Mouse (Mus musculus) bone marrow macrophage, adult 2 months (primary cell): ENCODE measurements around the gene Adap2.

Experiments
- CTCF ChIP-seq: IDR thresholded peaks from 2 replicates; pipeline ENCODE4 v1.5.1; 2012; ENCODE audit warnings: low read depth, mild to moderate bottlenecking, low read length, moderate library complexity
- POLR2A ChIP-seq: IDR thresholded peaks from 2 replicates; pipeline ENCODE4 v1.6.1; 2012; ENCODE audit warnings: mild to moderate bottlenecking, low read depth, low read length, borderline replicate concordance

DNA sequence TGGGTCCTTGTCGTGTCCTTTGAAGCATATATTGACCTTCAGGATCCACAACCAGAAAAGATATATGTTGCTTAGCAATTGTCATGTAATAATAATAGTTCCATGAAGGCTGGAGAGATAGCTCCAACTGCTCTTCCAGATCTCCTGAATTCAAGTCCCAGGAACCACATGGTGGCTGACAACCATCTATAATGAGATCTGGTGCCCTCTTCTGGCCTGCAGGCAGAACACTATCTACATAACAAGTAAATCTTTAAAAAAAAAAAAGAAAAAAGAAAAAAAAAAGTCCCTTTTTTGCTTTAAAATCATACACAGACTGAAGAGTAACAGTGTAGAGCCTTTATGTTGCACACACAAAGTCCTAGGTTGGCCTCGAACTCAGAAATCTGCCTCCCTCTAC lies 45.9 kb downstream of the Adap2 start:
- TF ChIP-seq POLR2A = no peak
- no peak for TF ChIP-seq CTCF
